Mouse (Mus musculus) lung, adult 2 months (tissue): ENCODE measurements around the gene Gm27029. TPM values are rescaled to one million over a fixed set of nuclear protein-coding genes. Genes with fewer than 3 reads are reported as not detected.
"Not testable (repeated sequence)": the region's sequence is repeated elsewhere in the genome, so short reads cannot be mapped to it uniquely, and the experiment has no call there.

Source experiments
- DNase-seq: peaks from one replicate; pipeline ENCODE4 v3.0.0; 2022
- H3K4me1 ChIP-seq: fragments of 200-500 bp; 2 replicates; pipeline ENCODE4 v1.6.1; 2011; ENCODE audit warnings: low read length; ENCODE audit not compliant: control insufficient read depth, insufficient read depth
- H3K4me3 ChIP-seq: fragments of 200-500 bp; replicated peaks from 2 replicates; pipeline ENCODE3; 2011; ENCODE audit warnings: low read depth, mild to moderate bottlenecking, control low read depth, low read length; ENCODE audit errors: extremely low read depth
- CTCF ChIP-seq: fragments of 200-500 bp; IDR thresholded peaks from 2 replicates; pipeline ENCODE4 v1.5.1; 2011; ENCODE audit warnings: mild to moderate bottlenecking, low read length, control low read depth; ENCODE audit not compliant: insufficient read depth
- POLR2A ChIP-seq: fragments of 200-500 bp; IDR thresholded peaks from 2 replicates; pipeline ENCODE4 v1.6.1; 2011; ENCODE audit warnings: low read depth, mild to moderate bottlenecking, control low read depth, low read length, borderline replicate concordance; ENCODE audit errors: extremely low read depth
- WGBS: fragments of 180-500 bp; shearing (Covaris S2); methylation state at CpG from one replicate; pipeline ENCODE4 v1.1.7; 2018; 5-methylcytosine and 5-hydroxymethylcytosine counted together
- polyA plus RNA-seq: library from polyadenylated mRNA; depleted of rRNA; stranded (reverse); fragments of >200 nt; gene quantifications from 2 replicates; pipeline ENCODE4 v1.2.3, GENCODE M21; 2012

Gene Gm27029
- polyA plus RNA-seq, 1 experiment: 0.22 TPM

DNA sequence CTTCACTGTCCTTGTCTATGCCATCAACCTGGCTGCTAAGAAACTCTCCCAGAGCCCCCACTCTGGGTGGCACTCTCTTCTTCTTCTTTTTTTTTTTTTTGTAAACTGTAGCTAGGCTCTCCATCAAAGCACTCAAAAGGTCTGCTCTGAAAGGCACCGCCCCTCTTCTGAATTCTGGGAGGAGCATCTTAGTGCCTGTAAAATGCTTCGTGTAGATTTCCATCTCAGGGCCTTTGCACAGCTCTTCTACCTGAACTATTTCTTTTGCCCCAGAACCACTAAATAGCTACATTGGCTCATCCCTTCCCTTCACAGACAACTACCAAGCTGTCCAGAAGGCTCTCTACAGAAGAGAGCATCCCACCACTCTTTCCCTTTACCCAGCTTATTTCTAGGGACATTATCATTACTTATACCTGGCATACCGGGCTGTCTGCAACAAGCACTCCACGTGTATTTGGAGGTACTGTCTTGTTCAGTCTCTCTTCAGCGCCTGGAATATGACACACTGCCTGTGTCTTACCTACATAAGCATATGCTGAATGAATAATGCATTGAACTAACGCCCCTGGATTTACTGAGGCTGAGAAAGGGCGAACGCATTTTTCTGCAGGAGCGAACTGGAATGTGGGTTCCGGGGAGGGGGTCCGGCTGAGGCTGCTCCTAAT is 8.0 kb downstream of the Gm27029 start:
- DNase-seq: no peak
- 2% methylated on average over 11 of the region's 11 CpGs for WGBS
- Histone ChIP-seq H3K4me1 (peaks cover 6% of the 10 kb centered on the region; the same call in 1 of the 2 replicates), H3K4me3 (peak overlapping the region; percentile 69)
- TF ChIP-seq CTCF (no peak), POLR2A (no peak)

GRCm38 (mm10) chr11:101415306-101415705 is 9.3 kb downstream of the Gm27029 start:
- 87% methylated on average over 2 of the region's 2 CpGs for WGBS
- TF ChIP-seq POLR2A (no peak), CTCF (no peak)
- DNase-seq: no peak
- Histone ChIP-seq H3K4me3 (no peak overlapping the region), H3K4me1 (peaks cover 6% of the 10 kb centered on the region; the same call in 1 of the 2 replicates)

DNA sequence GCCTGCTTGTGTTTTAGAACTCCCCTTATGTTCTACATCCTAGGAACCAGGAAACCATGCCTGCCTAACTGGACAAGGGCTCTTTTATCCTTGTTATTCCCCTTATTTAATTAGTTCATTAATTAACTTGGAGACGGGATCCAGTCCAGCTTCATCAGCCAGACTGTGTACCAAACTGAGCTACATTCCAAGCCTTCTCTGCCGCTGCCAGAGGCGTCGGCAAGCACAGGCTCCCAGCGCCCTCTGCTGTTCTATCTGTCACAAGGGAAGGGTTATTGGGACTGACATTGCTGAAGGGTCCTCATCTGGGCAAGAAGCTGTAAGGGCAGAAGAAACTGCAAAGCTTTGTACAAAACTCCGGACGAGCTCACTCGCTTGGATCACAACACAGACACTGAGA is 29.5 kb downstream of the Gm27029 start:
- TF ChIP-seq POLR2A: no peak
- TF ChIP-seq CTCF: peak; percentile 83
- H3K4me1 ChIP-seq: no peaks in the 10 kb centered on the region
- WGBS: 1% methylated on average over 8 of the region's 8 CpGs
- DNase-seq: peak; percentile 46
- H3K4me3 ChIP-seq: no peak overlapping the region

DNA sequence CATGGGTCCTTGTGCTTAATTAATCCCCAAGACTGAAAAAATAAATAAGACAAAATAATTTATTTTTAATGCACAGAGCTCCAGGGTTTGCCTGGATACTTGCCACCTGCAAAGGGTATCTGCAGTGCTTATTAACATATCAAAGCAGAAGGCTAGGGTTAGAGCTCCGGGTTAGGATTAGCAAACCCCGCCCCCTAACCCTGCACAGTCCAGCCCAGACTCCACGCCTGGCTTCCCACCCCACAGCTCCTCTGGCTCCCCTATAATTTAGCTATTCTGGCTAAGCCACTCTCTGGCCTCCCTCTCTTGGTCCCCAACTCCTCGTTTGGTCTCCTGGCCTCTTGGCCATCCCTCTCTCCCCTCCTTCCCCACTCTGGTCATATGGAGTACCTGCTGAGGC is 42.8 kb downstream of the Gm27029 start:
- H3K4me1 ChIP-seq: no peaks in the 10 kb centered on the region
- no peak overlapping the region for H3K4me3 ChIP-seq
- no peak for DNase-seq
- 26% methylated on average over 4 of the region's 4 CpGs for WGBS
- TF ChIP-seq POLR2A: no peak
- no peak for TF ChIP-seq CTCF

DNA sequence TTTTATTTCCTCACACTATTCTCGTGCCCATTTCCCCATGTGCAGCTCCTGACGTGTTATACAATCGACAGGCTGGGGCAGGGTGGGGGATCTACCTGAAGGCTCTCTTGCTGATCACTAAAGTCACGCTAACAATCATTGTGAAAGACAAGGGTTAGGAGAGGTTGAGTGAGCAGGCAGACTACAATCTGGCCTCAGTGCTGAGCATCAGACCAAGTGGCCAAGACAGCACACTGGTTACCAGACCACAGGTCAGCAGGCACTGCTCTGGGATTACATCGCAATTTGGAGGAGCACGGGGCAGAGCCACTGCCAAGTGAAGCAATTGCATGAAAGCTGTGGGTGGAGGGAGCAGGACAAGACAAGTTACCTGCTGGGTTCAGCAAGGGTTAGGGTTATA is 45.7 kb downstream of the Gm27029 start:
- Histone ChIP-seq H3K4me1 (no peaks in the 10 kb centered on the region), H3K4me3 (no peak overlapping the region)
- 66% methylated on average over 6 of the region's 6 CpGs for WGBS
- no peak for DNase-seq
- no peak for TF ChIP-seq POLR2A
- TF ChIP-seq CTCF: no peak

DNA sequence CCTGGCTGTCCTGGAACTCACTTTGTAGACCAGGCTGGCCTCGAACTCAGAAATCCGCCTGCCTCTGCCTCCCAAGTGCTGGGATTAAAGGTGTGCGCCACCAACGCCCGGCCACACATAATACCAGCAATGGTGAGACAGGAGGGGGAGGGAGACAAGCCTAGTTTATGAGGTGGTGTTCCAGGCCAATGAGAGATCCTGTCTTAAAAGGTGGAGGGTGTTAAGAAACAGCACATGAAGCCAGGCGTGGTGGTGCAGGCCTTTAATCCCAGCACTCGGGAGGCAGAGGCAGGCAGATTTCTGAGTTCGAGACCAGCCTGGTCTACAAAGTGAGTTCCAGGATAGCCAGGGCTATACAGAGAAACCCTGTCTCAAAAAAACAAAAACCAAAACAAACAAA is 46.4 kb downstream of the Gm27029 start:
- not testable (repeated sequence) for H3K4me1 ChIP-seq, H3K4me3 ChIP-seq, DNase-seq
- WGBS: 90% methylated on average over 8 of the region's 8 CpGs

DNA sequence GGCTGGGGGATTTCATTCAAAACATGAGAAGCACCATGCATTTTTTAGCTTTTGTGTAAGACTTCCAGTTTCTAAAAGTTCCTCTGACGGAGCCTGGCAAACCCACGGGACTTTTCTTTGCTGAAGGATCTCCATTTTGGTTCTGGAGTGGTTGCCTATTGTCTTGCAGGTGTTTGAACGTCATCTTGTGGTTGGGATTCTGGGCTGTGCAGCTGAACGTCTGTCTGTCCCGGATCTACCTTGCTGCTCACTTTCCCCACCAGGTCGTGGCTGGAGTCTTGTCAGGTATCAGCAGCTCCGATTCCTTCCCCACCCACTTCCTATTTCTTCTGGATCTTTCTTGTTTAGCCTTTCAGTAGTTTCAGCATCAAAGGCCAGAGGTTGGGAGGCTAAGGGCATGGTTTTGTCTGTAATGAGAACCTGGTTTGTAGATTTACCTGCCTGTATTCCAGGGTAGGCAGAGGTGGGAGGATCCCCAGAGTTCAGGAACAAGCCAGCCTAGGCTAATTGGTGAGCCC is 50.1 kb downstream of the Gm27029 start:
- TF ChIP-seq CTCF (no peak), POLR2A (no peak)
- Histone ChIP-seq H3K4me1 (no peaks in the 10 kb centered on the region), H3K4me3 (no peak overlapping the region)
- 61% methylated on average over 7 of the region's 7 CpGs for WGBS
- no peak for DNase-seq

GRCm38 (mm10) chr11:101370141-101370540 is 54.5 kb downstream of the Gm27029 start:
- 68% methylated on average over 5 of the region's 5 CpGs for WGBS
- Histone ChIP-seq H3K4me3 (no peak overlapping the region), H3K4me1 (no peaks in the 10 kb centered on the region)
- DNase-seq: no peak
- no peak for TF ChIP-seq CTCF
- no peak for TF ChIP-seq POLR2A

DNA sequence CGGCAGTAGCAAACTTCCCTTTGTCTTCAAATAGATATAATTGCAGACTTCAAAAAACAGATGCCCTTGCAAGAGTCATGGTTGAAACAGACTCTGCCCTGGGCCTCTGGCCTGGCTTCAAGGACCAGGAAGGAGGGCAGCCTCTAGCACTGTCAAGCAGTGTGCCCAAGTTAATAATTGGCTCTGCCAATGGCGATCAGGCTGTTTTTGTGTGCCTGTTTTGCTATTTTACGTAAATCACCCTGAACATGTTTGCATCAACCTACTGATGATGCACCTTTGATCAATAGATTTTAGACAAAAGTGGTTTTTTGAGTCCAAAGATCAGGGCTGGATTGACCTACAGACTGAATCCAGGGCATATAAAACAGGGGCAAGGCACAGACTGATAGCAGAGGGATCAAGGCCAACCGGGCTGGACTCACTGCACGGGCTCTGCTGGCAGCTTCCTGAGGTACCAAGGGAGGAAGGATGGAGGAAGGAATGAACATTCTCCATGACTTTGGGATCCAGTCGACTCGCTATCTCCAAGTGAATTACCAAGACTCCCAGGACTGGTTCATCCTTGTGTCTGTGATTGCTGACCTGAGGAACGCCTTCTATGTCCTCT is 57.2 kb downstream of the Gm27029 start, which contains the start of gene G6pc:
Gene G6pc (plus strand): TSS at position 236 of the 610 bp plus-strand sequence.
- Histone ChIP-seq H3K4me3 (no peak within 1 kb of the TSS), H3K4me1 (no peaks in the 10 kb centered on the region)
- no peak for TF ChIP-seq POLR2A
- no peak for TF ChIP-seq CTCF
- 81% methylated on average over 8 of the region's 8 CpGs for WGBS
- no peak for DNase-seq

GRCm38 (mm10) chr11:101364531-101364931 is 60.1 kb downstream of the Gm27029 start:
- no peaks in the 10 kb centered on the region for H3K4me1 ChIP-seq
- 49% methylated on average over 5 of the region's 5 CpGs for WGBS
- DNase-seq: no peak
- H3K4me3 ChIP-seq: no peak overlapping the region
- no peak for TF ChIP-seq POLR2A
- TF ChIP-seq CTCF: no peak

GRCm38 (mm10) chr11:101360651-101361113 is 63.9 kb downstream of the Gm27029 start:
- DNase-seq: no peak
- TF ChIP-seq CTCF: no peak
- 18% methylated on average over 3 of the region's 3 CpGs for WGBS
- Histone ChIP-seq H3K4me1 (no peaks in the 10 kb centered on the region), H3K4me3 (no peak overlapping the region)
